In genomic region chr8:126583971-126584843, GRCm38 (mm10) we compare ENCODE assay signal across 8 mouse cellular contexts. TPM values are rescaled to one million over a fixed set of nuclear protein-coding genes. Genes with fewer than 3 reads are reported as not detected.
DNase-seq lines count a peak whose midpoint lies in the region; ATAC-seq and TF ChIP-seq lines count a peak whose summit lies in the region.

No protein-coding gene starts in this region.

- ATAC-seq in activated CD4-positive, CD25-positive, alpha-beta regulatory T cell, adult 4 months: peak; percentile 41
- ATAC-seq in hindbrain, embryonic 16.5 days: peak; percentile 83

- TF ChIP-seq CTCF in left cerebral cortex, adult 2 months (IDR thresholded peaks at IDR 0.05): no peak

- WGBS in hindbrain, embryonic 16.5 days: 0% methylated on average over 59 of the region's 68 CpGs
- under 1% methylated on average over 60 of the region's 68 CpGs for WGBS in macrophage (ENCODE audit: missing documents)

- peaks cover 55% of the 10 kb centered on the region for H3K4me1 ChIP-seq in hindbrain, embryonic 16.5 days (ENCODE audit: control insufficient read depth, insufficient read depth, low read depth, low read length)

- peak overlapping the region; percentile 76 for H3K9ac ChIP-seq in hindbrain, embryonic 16.5 days (ENCODE audit: low read depth, low read length)

- peak overlapping the region; percentile 85 for H3K27ac ChIP-seq in hindbrain, embryonic 16.5 days (ENCODE audit: low read depth, low read length)
- peak overlapping the region; percentile 97 for H3K27ac ChIP-seq in left cerebral cortex, adult 2 months
- H3K27ac ChIP-seq in macrophage: peak overlapping the region; percentile 96

- peak overlapping the region; percentile 97 for H3K4me2 ChIP-seq in hindbrain, embryonic 16.5 days (ENCODE audit: low read length)

- intact Hi-C loops in left cerebral cortex, adult 2 months (cut with DNase I): loop anchor here (2.0 kb wide), 1 partner anchor 83 kb away; no protein-coding TSS in a partner anchor

- no peaks in the 10 kb centered on the region for H3K36me3 ChIP-seq in hindbrain, embryonic 16.5 days (ENCODE audit: control insufficient read depth, insufficient read depth, low read length)
- H3K36me3 ChIP-seq in macrophage (ENCODE audit: inconsistent target): no peaks in the 10 kb centered on the region

- DNase-seq in embryo, embryonic 10 days (ENCODE audit: low spot score): peak; percentile 97
- peak; percentile 71 to 78 for DNase-seq in gastrocnemius, adult 8-10 months (ENCODE audit: low spot score in 2 of 2)
- peak; percentile 76 to 77 for DNase-seq in left cerebral cortex, adult 2 months (ENCODE audit: extremely low spot score in 1 of 2, low spot score in 2 of 2)
- DNase-seq in right cerebral cortex, postnatal 10 days (ENCODE audit: low spot score in 2 of 2): peak; percentile 82 to 86
- peak; percentile 35 for DNase-seq in urinary bladder, postnatal 10 days (ENCODE audit: low spot score)

- H3K4me3 ChIP-seq in hindbrain, embryonic 16.5 days (ENCODE audit: low read length): peak overlapping the region; percentile 55
- H3K4me3 ChIP-seq in left cerebral cortex, adult 2 months: peak overlapping the region; percentile 48
- peak overlapping the region; percentile 6; the same call in 1 of the 2 replicates for H3K4me3 ChIP-seq in macrophage (ENCODE audit: inconsistent target)

- no peaks in the 10 kb centered on the region for H3K27me3 ChIP-seq in hindbrain, embryonic 16.5 days (replicated peaks; ENCODE audit: control insufficient read depth, insufficient read depth, low read length)

- peaks cover 45% of the 10 kb centered on the region for H3K79me2 ChIP-seq in macrophage (ENCODE audit: inconsistent target)

- peaks cover 3% of the 10 kb centered on the region; the same call in 1 of the 2 replicates for H3K9me3 ChIP-seq in hindbrain, embryonic 16.5 days (ENCODE audit: control insufficient read depth, low read length)

RNA-seq across cellular contexts. Expression of gene Irf2bp2, which starts 9.6 kb away (rescaled TPM):
- 10 to 100 TPM; 17.8 to 22.2 TPM for polyA plus RNA-seq in activated CD4-positive, CD25-positive, alpha-beta regulatory T cell, adult 4 months (2017; shearing (Covaris generic))
- 10 to 100 TPM; 22.2 to 31.2 (median 23.5) TPM for total RNA-seq in gastrocnemius, adult 8-10 months (2022)
- 8.0 and 8.2 TPM in 2 replicates for polyA plus RNA-seq in hindbrain, embryonic 16.5 days (2015; fragmentation: Nextera tagmentation; extraction: Ambion mirVana)
- 10 to 100 TPM; 63.9 to 78.4 TPM for total RNA-seq in left cerebral cortex, adult 2 months (2021)
- total RNA-seq in macrophage (2018; cell fraction: chromatin; rRNA removed): 100 to 1,000 TPM in 19 of 26 experiments, 10 to 100 TPM in 6, 1 to 10 TPM in 1; 2.6 to 175 (median 132) TPM
- total RNA-seq in macrophage (2018; cell fraction: cytosol; rRNA removed): 100 to 1,000 TPM in 12 of 26 experiments, 10 to 100 TPM in 14; 12.4 to 139 (median 98.3) TPM
- 100 to 1,000 TPM in 23 of 26 experiments, 10 to 100 TPM in 3; 17.9 to 251 (median 174) TPM for total RNA-seq in macrophage (2018; cell fraction: nucleus; rRNA removed)
- polyA plus RNA-seq in macrophage (2018): 39.1 to 68.1 TPM (median 42.7 TPM) in 3 replicates

Comparison
In these comparisons a context has a peak if more than half of its experiments do, and no peak if none do; other contexts are left out.
1. Peak in every context shown above with its lines: DNase-seq, ATAC-seq, H3K4me3 ChIP-seq and H3K27ac ChIP-seq.
2. DNase-seq: peak in every context shown above with its lines; median percentile 97 in embryo, embryonic 10 days; 84 in right cerebral cortex, postnatal 10 days; 76 in left cerebral cortex, adult 2 months; 74 in gastrocnemius, adult 8-10 months; 35 in urinary bladder, postnatal 10 days.